Mouse (Mus musculus) mouse embryonic stem cell (cell line): Measurements from ENCODE around the gene 1810024B03Rik.

Source experiments
- in situ Hi-C, 2 experiments: fragments of 300-500 bp; cut with MboI; formaldehyde crosslinking; loops; 1 replicate in 1 of 2; 3 replicates in 1 of 2; pipeline ENCODE4 v1.14.3; 2019 to 2020; ENCODE audit warnings: low sequenced_read_pairs in 2 of 2, low pct_unique_long_range_greater_than_20kb in 1 of 2, mixed read lengths in 1 of 2; ENCODE audit not compliant: unreplicated experiment in 1 of 2

1810024B03Rik gene

DNA sequence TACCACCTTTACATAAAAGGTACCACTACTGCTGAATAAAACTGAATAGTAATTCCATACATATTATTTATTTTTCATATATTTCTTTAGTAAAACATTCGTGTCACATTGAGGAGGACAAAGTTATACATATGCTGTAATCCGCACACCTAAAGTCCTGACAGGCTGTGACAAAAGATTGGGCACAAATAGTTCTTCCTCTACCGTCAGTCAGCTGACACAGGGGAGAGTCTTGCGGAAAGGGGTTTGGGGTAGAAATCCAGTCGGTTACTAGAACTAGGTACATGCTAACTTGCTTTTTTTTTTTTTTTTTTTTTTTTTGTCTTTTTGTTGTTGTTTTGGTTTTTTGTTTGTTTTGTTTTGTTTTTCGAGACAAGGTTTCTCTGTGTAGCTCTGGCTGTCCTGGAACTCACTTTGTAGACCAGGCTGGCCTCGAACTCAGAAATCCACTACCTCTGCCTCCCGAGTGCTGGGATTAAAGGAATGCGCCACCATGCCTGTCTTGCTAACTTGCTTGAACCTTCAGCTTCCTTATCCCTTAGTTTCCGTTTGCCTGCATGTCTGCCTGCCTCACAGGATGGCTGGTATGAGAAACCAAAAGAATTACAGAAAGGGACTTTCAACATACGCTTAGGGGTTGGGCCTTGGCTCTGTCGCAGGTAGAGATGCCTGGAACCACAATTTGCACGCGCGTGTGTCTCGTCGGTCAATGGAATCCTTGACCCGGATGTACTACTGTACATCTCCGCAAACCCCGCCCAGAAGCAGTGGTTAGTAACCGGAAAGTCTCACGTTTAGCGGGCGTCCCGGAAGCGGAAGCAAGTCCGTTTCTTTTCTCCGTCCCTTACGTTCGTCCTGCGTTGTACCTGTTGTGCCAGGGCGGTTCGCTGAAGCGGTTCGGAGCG, at the start of gene 1810024B03Rik, which contains the start of gene Snrnp200:
TSS of gene 1810024B03Rik (minus strand) at position 734 of the 905 bp plus-strand sequence.
TSS of gene Snrnp200 (plus strand) at position 840 of the 905 bp plus-strand sequence.
- in situ Hi-C loops = loop anchor here in 1 of 2 experiments (5.0 kb wide), 1 partner anchor 40 kb away; the partner anchor contains the start of genes Ciao1 and Tmem127

DNA sequence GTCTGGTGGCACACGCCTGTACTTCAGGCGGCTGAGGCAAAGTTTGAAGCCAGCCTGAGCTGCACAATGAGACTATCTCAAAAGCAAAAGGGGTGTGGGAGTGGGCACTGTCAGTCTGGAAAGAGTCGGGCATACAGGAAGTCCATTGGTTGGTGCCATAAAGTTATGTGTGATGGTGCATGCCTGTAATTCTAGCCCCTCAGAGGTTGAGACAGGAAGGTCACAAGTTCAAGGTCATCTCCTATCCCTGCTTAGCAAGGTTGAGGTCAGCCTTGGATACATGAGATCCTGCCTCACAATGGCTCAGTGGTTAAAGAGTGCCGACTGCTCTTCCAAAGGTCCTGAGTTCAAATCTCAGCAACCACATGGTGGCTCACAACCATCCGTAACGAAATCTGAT, 47.2 kb upstream of the 1810024B03Rik start:
- in situ Hi-C loops = no loop called here

DNA sequence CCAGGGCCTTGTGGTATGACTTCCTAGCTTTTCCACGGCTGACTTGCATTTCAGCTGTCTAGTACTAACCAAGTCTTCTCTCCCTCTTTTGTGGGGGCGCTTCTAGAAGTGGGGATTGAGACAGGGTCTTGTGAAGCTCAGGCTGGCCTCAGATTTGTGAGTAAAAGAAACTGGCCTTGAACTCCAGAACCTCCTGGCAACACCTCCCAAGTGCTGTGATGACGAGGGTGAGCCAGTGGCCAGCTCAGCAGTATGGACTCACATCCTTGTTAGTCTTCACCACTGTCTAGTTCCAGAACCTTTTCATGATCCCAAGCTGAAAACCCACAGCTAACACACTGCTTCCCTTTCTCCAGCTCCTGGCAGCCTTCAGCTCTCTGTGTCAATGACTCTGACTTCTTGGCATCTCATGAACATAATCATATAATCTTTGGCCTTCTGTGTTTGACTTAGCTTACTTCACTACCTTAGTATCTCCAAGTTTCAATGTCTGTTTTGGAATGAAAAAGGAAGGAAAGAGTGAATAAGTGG, 46.6 kb upstream of the 1810024B03Rik start:
- in situ Hi-C loops = no loop called here

DNA sequence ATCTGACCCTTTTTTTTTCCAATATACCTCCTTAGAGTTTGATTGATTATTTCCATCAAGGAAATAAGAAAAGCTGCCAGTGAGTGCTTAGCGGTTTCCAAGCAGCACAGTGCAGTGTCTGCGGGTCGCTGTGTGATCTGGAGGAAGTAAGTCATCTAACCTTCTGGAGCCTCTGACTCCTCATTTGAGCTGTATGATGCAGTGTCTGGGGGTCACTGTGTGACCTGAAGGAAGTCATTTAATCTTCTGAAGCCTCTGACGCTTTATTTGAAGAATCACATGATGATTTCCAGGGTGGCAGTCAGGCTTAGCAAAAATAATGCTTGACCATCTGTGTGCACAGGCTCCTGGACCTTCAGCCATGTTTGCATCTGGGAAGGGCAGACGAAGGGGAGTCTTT, 44.7 kb upstream of the 1810024B03Rik start:
- in situ Hi-C loops = no loop called here

DNA sequence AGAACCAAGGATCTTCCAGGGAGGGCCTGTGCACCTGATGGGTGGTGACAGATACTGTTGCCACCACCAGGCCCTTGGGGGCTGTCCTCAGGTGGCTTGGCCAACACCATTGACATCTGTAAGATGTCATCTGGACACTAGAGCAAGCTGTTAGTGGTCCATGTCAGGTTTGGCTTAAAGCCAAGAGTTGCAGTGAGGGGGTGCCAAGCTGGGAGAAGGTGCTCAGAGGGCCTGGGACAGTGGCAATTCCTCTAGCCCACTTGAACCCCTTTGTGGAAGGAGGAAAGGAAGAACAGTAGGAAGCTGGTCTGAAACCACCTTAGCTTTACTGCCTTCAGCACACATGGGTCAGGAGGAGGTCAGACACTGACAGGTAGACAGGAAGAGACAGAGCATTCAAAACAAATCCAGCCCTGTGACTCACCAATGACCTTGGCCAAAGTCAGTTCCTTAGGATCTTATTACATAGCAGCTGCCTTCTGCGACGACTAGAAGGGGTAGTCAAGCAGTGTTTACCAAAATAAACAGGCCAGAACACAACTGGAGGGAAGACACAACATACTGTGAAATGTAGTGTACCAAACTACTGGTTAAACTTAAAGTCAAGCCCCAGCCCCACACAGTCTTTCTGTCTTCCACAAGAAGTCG, 43.9 kb upstream of the 1810024B03Rik start:
- in situ Hi-C loops = no loop called here

DNA sequence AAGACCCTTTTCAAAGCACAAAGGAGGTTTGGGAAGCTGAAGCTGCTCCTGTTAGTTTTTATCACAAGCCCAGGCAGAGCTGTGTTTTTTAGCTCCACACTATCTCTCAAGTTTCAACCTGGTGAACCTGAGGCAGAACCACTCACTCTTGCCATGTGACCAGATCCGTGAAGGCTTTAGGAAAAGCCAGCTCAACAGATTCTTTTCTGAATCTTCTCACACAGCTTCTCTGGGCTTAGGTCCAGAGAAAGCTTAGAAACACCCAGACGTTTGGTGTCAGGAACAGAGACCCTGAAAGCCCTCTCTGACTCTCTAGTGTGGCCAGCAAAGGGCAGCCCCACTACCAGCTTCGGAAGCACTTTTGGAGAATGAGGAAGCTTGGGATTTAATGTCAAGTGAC, 43.4 kb upstream of the 1810024B03Rik start:
- in situ Hi-C loops = no loop called here

DNA sequence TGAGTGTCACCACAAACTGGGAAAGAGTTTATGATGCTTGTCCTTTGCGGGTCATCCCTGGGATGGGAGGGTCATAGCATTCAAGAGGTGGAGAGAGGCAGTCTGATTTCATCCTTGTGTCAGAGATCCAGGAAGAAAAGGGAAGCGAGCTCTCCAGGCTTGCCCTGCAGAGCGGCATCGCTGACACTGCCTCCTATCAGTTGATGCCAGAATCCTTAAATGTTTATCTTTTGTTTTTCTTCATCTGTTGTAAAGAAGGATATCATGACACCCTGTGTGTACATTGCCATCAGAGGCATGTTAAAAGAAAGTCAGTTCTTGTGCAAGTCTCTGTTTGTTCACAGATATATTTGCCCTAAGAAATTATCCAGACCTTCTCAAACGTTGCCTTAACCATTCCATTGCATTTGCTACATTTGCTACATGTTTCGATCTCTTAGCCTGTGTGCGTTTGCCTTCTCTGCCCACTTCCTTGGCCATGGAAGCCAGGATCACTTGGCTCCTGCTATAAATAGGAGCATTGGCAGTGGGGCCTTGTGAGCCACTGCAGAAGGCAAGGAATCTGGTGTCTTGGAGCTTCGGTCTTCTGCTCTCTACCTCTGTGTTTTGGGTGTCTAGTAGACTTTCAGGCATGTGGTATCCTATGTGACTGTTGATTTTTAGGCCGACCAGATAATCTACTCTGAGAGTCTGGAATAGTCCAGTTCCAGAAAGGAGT, 42.4 kb upstream of the 1810024B03Rik start:
- in situ Hi-C loops = no loop called here

DNA sequence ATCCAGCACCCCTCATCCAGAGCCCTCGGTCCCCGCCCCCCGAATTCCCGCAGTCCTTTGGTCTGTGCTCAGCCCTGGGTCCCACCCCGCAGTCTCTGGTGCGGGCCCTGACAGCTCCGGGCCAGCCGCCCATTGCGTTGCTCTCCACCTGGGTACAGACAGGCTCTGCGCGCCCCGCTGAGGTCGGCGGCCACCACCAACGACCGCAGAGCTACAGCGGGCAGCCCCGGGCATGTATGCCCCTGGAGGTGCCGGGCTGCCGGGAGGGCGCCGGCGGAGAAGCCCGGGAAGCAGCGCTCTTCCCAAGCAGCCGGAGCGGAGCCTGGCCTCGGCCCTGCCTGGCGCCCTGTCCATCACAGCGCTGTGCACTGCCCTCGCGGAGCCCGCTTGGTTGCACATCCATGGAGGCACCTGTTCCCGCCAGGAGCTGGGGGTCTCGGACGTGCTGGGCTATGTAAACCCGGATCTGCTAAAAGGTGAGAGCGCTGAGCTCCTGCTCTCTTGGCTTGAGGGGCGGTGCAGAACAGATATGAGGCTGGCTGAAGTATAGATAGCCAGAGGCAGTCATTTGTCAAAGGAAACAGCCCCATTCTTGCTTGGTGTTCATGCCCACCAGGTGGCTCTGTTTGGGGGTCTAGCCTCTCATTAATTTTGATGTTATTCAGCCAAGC, 40.4 kb upstream of the 1810024B03Rik start:
- in situ Hi-C loops = loop anchor here (5.0 to 25.0 kb wide), 4 partner anchors 41 to 1414 kb away; partner anchors contain the start of genes 1810024B03Rik (in 1 of the 2) and Snrnp200 (in 1 of the 2)

DNA sequence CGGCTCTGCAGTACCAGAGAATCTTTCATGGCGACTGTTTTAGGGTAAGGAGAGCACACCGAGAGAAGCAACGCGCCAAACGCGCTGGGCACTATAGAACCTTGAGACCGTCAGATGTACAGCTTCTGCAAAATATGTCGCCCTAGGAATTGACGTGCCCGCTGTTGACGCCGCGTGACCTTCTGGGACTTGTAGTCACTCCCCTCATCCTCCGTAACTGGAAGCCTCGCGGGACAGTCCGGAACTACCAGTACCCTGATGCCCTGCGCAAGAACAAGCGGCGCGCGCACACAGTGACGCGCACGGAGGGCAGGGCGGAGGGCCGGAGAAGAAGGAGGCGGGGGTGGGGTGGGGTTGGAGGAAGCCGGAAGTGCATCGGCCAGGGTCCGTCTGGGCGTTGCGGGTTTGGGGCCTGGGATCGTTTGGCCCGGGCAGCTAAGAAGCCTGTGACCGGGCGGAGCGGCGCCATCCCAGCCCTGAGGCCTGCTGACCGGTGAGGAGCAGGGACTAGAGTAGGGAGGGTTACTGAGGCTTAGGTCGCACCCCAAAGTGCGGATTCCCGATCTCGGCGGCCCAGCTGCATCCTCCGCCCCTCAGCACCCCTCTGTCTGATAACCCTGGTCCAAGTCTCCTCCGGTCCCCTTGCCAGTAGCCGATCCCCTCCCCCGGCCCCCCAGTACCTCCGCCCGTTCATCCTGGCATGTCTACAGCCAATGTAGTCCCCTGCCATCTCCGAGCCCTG, 39.7 kb upstream of the 1810024B03Rik start, which contains the start of the genes Ciao1 and Tmem127:
TSS of gene Ciao1 (minus strand) at position 225 of the 742 bp plus-strand sequence.
TSS of gene Tmem127 (plus strand) at position 317 of the 742 bp plus-strand sequence.
- in situ Hi-C loops = loop anchor here (5.0 to 25.0 kb wide), 4 partner anchors 40 to 1415 kb away; partner anchors contain the start of genes 1810024B03Rik (in 1 of the 2) and Snrnp200 (in 1 of the 2)

DNA sequence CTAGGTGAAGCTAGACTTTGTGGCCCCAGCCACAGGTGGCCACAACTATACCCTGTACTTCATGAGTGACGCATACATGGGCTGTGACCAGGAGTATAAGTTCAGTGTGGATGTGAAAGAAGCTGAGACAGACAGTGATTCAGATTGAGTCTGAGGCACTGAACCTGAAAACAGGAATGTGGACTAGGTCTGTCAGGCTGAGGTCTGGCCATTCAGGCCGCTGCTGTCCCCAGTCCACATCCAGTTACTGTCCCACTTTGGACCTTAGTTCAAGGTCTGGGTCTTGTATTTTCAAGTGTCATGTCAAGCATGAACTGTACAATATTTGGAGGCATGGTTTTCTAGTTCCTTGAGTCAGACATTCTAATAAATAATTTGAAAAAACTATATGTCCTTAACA, 32.0 kb upstream of the 1810024B03Rik start:
- in situ Hi-C loops = loop anchor here (10.0 to 25.0 kb wide), 3 partner anchors 565 to 1422 kb away; no protein-coding TSS in a partner anchor

DNA sequence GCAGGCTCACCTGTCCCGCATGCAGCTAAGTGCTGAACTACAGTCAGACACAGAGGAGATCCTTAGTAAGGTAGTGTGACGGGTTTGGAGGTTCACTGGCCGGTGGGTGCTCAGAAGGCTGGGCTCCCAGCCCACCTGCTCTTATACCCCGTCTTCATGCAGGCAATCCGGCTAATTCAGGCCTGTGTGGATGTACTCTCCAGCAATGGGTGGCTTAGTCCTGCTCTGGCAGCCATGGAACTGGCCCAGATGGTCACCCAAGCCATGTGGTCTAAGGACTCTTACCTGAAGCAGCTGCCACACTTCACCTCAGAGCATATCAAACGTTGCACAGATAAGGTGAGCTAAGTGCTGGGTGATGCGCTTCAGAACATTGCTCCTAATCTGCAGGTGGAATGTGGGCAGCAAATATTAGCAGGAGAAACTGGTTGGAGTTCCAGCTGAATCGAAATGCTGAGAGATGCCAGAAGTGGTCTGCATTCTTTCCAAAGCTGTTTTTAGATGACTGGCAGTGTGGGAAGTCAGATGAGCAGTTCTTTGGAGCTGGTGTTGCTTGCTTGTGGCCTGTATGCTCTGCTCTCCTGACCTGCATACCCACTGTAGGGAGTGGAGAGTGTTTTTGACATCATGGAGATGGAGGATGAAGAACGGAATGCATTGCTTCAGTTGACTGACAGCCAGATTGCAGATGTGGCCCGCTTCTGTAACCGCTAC, 30.0 kb upstream of the 1810024B03Rik start:
- in situ Hi-C loops = loop anchor here (25.0 kb wide), 2 partner anchors 1399 to 1424 kb away; no protein-coding TSS in a partner anchor

DNA sequence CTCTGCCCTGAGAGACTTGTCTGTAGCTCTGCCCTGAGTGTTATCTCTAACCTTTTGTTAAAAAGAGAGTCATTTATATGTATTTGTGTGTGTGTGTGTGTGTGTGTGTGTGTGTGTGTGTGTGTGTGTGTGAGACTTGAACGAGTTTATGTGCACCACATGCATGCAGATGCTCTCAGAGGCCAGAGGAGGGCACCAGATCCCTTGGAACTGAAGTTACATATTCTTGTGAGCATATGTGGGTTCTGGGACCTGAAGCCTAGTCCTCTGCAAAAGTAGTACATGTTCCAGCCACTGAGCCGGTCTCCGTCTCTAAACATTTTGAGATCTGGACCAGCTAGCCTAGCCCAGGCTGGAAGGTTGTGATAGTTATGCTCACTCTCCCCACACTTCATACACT, 17.2 kb upstream of the 1810024B03Rik start:
- in situ Hi-C loops = loop anchor here (10.0 to 25.0 kb wide), 3 partner anchors 590 to 1437 kb away; no protein-coding TSS in a partner anchor

DNA sequence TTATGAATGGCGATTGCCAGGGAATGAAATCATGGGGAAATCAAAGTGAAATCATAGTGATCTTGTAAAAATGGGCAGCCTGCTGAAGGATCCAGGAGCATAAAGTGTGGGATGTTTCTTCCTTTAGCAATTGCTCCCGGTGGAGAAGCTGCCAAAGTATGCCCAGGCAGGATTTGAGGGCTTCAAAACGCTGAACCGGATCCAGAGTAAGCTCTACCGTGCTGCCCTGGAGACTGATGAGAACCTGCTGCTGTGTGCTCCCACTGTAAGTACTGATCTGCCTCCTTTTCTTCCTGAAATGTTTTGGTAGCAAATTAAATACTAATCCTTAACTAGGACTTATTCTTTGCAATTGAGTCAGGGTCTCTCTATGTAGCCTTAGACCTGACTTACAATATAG, 9.7 kb upstream of the 1810024B03Rik start:
- in situ Hi-C loops = loop anchor here in 1 of 2 experiments (10.0 kb wide), 1 partner anchor 373 kb away; no protein-coding TSS in a partner anchor

DNA sequence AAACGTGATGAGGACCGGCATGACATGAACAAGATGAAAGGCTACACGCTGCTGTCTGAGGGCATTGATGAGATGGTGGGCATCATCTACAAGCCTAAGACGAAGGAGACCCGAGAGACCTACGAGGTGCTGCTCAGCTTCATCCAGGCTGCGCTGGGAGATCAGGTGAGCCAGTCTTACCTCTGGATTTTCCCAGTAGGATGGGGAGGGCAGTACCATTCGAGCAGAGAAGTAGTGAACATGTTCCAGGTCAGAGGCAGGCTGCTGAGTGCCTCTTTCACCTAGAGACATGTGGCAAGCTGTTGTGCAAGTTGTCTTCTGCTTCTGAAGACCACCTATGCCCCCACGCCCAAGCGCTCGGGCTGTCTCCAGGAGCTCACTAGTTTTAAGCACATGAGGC, 2.6 kb upstream of the 1810024B03Rik start:
- in situ Hi-C loops = loop anchor here in 1 of 2 experiments (10.0 kb wide), 1 partner anchor 366 kb away; no protein-coding TSS in a partner anchor

DNA sequence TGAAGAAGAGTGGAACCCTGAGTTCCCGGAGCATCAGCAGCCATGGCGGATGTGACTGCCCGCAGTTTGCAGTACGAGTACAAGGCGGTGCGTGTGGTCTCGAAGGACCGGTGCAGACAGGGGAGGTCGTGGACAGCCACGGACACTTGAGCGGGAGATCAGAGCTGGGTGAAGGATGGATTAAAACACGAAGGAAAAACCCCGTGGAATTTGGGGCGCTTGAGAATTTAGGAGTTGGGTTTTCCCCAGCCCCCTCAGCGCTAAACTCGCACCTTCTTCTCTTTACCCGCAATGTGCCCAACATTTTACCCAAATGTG, 331 bp upstream of the 1810024B03Rik start:
- in situ Hi-C loops = loop anchor here in 1 of 2 experiments (5.0 kb wide), 1 partner anchor 39 kb away; the partner anchor contains the start of genes Ciao1 and Tmem127

DNA sequence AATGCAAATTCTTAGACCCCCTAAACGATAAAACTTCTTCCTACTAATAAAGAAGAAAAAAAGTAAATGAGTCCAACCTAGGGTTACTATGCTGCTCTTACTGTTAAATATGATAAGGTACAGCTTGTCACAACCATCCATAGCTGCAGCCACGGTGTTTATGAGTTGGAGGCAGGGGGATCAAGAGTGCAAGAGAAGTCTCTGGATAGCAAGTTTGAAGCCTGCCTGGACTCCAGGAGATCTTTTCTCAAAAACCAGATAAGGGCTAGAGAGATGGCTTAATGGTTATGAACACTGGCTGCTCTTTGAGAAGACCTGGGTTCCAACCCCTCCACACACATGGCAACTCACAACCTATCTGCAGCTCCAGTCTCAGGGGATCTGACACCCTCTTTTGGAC, 1.2 kb downstream of the 1810024B03Rik start:
- in situ Hi-C loops = loop anchor here in 1 of 2 experiments (5.0 kb wide), 1 partner anchor 40 kb away; the partner anchor contains the start of genes Ciao1 and Tmem127
